Comparison of ENCODE assay signal across 14 mouse cellular contexts in genomic region chr4:46181168-46181567, GRCm38 (mm10).
"Had no signal": no experiment of that assay in that cellular context is flagged by ENCODE, and none has a peak within 500 bp of the region (broad histone marks: within the 10 kb centered on the region; RNA-seq: fewer than 3 reads in every experiment).

No protein-coding gene starts in this region.

- H3K4me1 ChIP-seq: limb, embryonic 15.5 days; liver, embryonic 12.5 days; lung, embryonic 15.5 days; neural tube, embryonic 13.5 days; stomach, embryonic 15.5 days had no signal

- H3K27ac ChIP-seq: kidney, postnatal 0 days; layer of hippocampus, adult 2 months; limb, embryonic 15.5 days; liver, embryonic 12.5 days; lung, embryonic 15.5 days; neural tube, embryonic 13.5 days; stomach, embryonic 15.5 days had no signal

- H3K9me3 ChIP-seq: limb, embryonic 15.5 days; liver, embryonic 12.5 days; lung, embryonic 15.5 days; neural tube, embryonic 13.5 days; stomach, embryonic 15.5 days had no signal

- H3K27me3 ChIP-seq: limb, embryonic 15.5 days; liver, embryonic 12.5 days; lung, embryonic 15.5 days; neural tube, embryonic 13.5 days; stomach, embryonic 15.5 days had no signal

- ATAC-seq: liver, embryonic 12.5 days had no signal

- DNase-seq: kidney, adult 8-10 months; kidney, postnatal 36 days; lung, postnatal 14 days; midbrain, embryonic 14.5 days; right cerebral cortex, postnatal 14 days; thymus, adult 2 months; thymus, postnatal 36 days had no signal

- H3K9ac ChIP-seq: limb, embryonic 15.5 days; liver, embryonic 12.5 days; lung, embryonic 15.5 days; neural tube, embryonic 13.5 days; stomach, embryonic 15.5 days had no signal

- H3K4me3 ChIP-seq: layer of hippocampus, adult 2 months; limb, embryonic 15.5 days; liver, embryonic 12.5 days; lung, embryonic 15.5 days; neural tube, embryonic 13.5 days; stomach, embryonic 15.5 days had no signal

- H3K4me2 ChIP-seq: limb, embryonic 15.5 days; liver, embryonic 12.5 days; lung, embryonic 15.5 days; neural tube, embryonic 13.5 days; stomach, embryonic 15.5 days had no signal
